Mouse (Mus musculus) T-helper 1 cell (primary cell): Measurements from ENCODE around the gene Hoxd8.

Experiments used
- in situ Hi-C: fragments of 300-600 bp; cut with MboI, MseI; formaldehyde crosslinking; loops from one replicate; pipeline ENCODE4 v1.15.1; 2025; ENCODE audit warnings: high pct_unique_total_duplicates

The Hoxd8 gene

GRCm38 (mm10) chr2:74704393-74704998 is at the start of gene Hoxd8:
TSS of gene Hoxd8 (plus strand) at chr2:74704615.
- in situ Hi-C loops: no loop called here

DNA sequence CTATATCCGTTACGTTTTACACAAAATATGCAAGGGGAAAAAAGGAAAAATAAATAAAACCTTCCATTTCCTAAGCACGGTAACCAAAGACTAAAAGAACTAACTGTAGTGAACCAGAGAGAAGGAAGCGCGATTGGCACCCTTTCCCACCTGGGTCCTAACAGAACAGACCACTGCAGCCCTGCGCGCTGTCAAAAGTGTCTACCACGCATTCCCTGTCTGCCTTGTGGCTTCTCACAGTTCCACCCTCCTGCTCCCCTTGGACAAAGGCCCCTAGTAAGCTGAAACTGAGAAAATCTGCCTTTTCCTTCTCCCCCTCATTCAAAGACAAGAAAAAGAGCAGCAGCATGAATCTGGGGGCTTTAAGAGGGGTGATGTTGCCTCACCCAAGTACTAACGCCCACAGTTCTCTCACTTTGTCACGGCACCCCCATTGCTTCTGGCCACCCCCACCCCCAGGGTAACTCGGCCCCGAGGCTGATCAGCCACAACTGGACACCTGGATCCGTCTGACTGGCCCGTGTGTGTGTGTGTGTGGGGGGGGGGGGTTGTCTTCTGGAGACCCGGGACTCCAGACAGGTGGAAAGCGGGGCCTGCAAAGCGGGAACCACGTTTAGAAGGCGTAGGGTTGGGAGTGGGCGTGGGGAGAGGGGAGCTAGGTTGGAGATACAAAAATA is 49.5 kb upstream of the Hoxd8 start:
- in situ Hi-C loops: loop anchor here (25.0 kb wide), 1 partner anchor 693 kb away; no protein-coding TSS in a partner anchor

DNA sequence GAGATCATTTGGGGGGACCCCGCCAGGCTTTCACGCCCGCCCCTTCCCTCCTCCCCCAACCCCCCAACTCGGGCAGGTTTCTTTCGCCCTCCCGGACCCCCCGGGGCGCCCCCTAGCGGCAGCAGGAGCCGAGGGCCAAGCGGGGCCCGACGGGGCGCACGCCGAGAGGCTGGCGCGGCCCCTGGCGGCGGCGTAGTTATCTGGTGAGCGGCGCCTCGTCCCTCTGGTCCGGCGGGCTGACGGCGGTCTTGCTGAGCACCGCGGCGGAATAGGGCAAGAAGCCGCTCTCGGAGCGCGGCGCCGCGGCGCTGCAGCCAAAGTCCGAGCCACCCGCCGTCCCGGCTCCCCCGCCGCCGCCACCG is 49.0 kb upstream of the Hoxd8 start:
- in situ Hi-C loops: loop anchor here (25.0 kb wide), 1 partner anchor 693 kb away; no protein-coding TSS in a partner anchor

- in situ Hi-C loops: loop anchor here (25.0 kb wide), 1 partner anchor 694 kb away; no protein-coding TSS in a partner anchor
Observed at GRCm38 (mm10) chr2:74655821-74656631, 48.4 kb upstream of the Hoxd8 start.

DNA sequence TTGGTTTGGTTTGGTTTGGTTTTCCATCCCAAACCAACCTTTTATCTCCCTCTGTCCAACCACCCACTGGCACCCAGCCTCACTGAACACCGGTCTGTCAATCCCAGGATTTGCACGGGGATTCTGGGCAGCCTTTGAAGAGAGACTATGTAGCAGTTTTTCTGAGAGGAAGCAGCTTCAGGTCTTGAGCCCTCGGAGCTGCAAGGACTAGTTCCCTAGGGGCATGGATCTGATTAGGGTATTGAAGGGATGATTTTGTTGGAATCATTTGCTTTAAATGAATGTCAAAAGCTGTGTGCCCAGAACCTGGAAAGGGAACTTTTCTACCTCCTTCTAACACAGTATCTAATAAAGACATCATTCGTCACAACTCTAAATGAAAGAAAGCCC is 47.8 kb upstream of the Hoxd8 start:
- in situ Hi-C loops: loop anchor here (25.0 kb wide), 1 partner anchor 694 kb away; no protein-coding TSS in a partner anchor

DNA sequence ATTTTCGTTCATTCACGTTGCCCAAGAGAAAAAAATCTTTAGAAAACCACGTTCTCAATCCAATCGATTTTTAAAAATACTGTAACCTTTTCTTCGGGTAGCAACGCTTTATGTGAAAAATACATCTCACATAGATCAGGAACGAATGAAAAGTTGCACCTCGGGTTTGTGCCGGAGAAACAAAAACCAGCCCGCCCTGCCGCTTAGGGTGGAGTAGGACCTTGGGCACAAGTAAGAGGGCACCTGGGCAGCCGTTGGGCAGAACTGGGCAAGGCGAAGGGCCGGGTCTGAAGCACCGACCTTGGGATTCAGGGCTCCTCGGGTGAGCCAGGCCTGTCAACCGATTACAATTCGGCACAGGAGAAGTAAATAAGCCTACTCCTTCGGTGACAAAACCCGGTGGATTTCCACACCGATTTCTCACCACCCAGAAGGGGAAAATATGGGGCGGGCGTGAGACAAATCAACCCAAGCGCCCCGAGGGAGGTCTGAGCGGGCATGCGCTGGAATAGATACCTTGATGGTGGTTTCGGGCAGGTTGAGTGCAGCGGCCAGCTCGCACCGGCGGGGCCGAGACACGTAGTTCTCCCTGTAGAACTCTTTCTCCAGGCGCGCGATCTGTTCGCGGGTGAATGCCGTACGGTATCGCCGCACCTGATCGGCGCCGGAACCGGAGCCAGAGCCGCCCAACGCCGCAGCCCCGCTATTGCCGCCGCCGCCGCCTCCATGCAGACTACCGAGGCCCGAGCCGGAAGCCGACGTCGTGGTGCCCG is 47.0 kb upstream of the Hoxd8 start:
- in situ Hi-C loops: loop anchor here (25.0 kb wide), 1 partner anchor 695 kb away; no protein-coding TSS in a partner anchor

GRCm38 (mm10) chr2:74658024-74658666 is 46.3 kb upstream of the Hoxd8 start:
- in situ Hi-C loops: loop anchor here (25.0 kb wide), 1 partner anchor 696 kb away; no protein-coding TSS in a partner anchor

- in situ Hi-C loops: loop anchor here (25.0 kb wide), 1 partner anchor 697 kb away; no protein-coding TSS in a partner anchor
Observed at GRCm38 (mm10) chr2:74658667-74659371, 45.6 kb upstream of the Hoxd8 start.

- in situ Hi-C loops: loop anchor here (25.0 kb wide), 1 partner anchor 697 kb away; no protein-coding TSS in a partner anchor
Observed at GRCm38 (mm10) chr2:74659507-74660005, 44.9 kb upstream of the Hoxd8 start, which contains the start of gene Evx2. TSS of gene Evx2 (minus strand) at chr2:74659557.

DNA sequence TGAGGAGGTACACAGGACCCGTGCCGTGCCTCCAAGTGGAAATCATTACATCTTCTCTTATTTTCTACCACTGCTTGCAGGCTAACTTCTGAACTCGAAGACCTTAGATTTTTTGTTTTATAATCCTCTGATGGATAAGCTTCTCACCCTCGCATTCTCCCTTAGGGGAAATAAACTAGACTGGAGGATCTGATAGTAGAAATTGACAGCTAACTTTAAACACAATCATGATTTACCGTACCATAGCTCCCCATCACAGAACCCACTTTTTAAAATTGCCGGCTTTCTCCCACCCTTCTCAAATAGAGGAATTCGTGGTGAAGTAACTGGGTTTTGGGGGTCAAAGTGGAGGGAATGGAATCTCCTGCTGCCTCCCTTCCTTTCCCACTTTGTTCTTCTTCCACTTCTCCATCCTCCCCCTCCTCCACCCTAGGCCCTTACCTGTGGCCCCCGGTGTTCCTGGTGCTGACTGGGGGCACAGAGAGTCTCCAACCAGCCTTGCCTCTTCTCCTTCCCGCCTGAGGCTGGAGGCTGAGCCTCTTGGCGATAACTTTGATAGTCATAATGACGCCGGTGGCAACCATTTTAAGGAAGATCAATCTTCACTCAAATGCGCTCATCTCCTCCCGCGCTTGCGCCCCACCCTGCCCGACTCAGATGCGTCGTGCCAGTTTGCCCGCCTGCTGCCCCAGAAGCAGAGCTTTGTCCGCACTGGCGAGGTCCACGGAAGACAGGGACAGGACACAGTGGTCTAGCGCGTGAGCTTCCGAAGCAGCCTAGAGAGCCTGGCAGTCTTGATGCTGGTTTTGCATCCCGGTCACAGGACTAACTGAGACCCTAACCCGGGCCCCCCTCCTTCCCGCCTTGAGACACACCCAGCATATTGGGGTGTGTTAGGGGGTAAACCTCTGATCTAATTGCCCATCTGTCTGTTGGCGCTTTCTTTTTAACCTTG is 43.7 kb upstream of the Hoxd8 start:
- in situ Hi-C loops: loop anchor here (25.0 kb wide), 1 partner anchor 698 kb away; no protein-coding TSS in a partner anchor

- in situ Hi-C loops: loop anchor here (25.0 kb wide), 1 partner anchor 699 kb away; no protein-coding TSS in a partner anchor
Observed at GRCm38 (mm10) chr2:74661685-74662084, 42.7 kb upstream of the Hoxd8 start.

DNA sequence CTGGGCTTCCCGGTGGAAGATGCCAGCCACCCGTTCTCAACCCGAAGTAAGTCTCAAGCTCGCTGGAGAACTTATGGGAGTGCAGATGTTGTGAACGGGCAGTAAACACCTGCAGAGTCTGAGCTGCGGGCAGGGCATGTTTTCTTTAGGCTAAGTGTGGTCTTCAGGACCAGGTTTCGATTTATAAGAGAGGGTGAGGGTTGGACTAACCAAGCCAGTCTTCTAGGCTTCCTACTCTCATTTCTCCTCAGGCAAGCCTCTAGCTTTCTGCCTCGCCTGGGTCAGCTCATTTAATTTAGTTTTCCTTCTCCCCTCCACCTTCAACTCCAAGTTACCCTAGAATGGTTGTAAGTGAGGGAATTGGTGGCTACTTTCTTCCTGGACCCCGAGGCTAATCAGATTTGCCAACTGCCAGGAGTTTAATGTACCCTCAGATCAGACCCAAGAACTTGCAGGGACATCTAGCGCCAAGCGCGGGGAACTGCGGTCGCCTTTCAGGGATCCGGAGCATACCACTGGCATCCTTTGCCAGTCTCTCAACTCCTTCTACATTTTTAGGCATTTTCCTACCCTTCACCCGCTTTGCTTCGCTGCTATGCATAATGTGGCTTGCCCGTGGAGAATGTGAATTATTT is 41.0 kb upstream of the Hoxd8 start:
- in situ Hi-C loops: loop anchor here (25.0 kb wide), 1 partner anchor 701 kb away; no protein-coding TSS in a partner anchor

DNA sequence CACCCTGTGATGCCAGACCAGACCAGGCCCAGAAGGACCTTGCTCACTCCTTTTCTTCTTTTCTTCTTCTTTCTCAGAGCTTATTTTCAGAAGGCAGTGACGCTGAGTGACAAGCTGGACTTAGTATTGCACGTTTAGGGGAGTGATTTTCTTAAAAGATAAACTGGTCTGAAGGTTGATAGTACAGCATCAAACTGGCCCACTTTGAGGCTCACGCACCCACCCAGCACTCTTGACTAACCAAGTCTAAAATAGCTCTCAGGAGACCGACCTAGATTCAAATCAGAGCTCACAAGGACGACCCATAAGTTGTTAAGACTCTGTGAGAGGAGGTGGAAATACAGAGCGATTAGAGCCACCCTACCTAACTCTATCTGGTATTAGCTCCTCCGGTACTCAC is 38.0 kb upstream of the Hoxd8 start:
- in situ Hi-C loops: loop anchor here (25.0 kb wide), 1 partner anchor 704 kb away; no protein-coding TSS in a partner anchor

DNA sequence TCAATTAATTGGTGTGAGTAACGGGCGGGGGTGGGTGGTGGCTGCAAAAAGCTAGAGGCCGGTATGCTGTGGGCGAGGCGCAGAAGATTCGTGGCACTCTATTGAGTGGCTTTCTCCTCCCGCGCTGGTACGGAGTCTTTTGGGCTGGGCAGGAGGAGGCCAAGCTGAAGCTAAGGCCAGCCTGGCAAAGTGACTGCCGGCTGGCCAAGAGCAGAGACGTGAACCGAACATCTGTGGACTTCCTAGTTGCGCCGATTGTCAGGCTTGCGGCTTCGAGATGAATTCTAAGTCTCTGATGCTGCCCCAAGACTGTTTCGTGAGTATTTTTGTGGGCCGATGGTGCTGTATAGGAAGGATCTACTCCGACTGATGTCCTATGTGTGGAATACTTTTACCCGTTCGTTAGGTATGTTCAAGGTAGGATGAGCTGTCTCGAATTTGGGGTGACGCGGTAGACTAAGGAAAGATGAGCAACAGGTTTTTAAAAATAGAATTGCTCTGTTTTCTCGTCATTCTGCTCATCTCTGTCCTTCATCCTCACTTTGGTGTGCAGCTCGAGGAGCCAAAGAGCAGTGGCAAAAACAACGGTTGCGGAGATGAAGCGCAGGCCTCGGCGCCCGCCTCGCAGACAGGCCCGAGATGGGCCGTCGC is 37.1 kb upstream of the Hoxd8 start:
- in situ Hi-C loops: loop anchor here (25.0 kb wide), 1 partner anchor 705 kb away; no protein-coding TSS in a partner anchor

GRCm38 (mm10) chr2:74667842-74668357 is 36.5 kb upstream of the Hoxd8 start, which contains the start of gene Hoxd13:
TSS of gene Hoxd13 (plus strand) at chr2:74668310.
- in situ Hi-C loops: loop anchor here (25.0 kb wide), 1 partner anchor 706 kb away; no protein-coding TSS in a partner anchor

DNA sequence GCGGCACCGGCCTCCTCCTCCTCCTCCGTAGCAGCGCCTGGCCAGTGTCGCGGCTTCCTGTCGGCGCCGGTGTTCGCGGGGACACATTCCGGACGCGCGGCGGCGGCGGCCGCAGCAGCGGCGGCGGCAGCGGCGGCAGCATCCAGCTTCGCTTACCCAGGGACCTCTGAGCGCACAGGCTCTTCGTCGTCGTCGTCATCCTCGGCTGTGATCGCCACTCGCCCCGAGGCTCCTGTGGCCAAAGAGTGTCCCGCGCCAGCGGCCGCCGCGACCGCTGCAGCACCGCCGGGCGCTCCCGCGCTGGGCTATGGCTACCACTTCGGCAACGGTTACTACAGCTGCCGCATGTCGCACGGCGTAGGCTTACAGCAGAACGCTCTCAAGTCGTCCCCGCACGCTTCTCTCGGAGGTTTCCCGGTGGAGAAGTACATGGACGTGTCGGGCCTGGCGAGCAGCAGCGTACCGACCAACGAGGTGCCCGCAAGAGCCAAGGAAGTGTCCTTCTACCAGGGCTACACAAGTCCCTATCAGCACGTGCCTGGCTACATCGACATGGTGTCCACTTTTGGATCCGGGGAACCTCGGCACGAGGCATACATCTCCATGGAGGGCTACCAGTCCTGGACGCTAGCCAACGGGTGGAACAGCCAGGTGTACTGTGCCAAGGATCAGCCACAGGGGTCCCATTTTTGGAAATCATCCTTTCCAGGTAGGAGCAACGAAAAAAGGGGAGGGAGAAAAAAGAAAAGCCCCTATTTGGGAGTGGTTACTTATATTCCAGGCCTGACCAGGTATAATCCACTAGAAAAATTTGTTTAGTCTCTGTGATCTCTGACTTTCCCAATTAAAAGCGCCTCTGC is 35.8 kb upstream of the Hoxd8 start:
- in situ Hi-C loops: loop anchor here (25.0 kb wide), 1 partner anchor 706 kb away; no protein-coding TSS in a partner anchor
